Mouse (Mus musculus) forebrain, embryonic 11.5 days (tissue): Measurements from ENCODE around the gene Rps6ka5. TPM values are rescaled to one million over a fixed set of nuclear protein-coding genes. Genes with fewer than 3 reads are reported as not detected.

Source experiments
- ATAC-seq: fragments of 200-750 bp; cut with Nextera tagmentation; replicated peaks from 2 replicates; pipeline ENCODE4 v1.8.0; 2017; ENCODE audit warnings: moderate TSS enrichment; ENCODE audit not compliant: low FRiP score
- DNase-seq: peaks from one replicate; pipeline ENCODE4 v3.0.0-alpha.2; 2017; ENCODE audit warnings: low spot score
- H3K27ac ChIP-seq: fragments of 300-500 bp; sonication (generic); 2 replicates; pipeline ENCODE4 v1.5.1; 2014; ENCODE audit warnings: low read depth, low read length
- H3K27me3 ChIP-seq: fragments of 300-500 bp; sonication (generic); 2 replicates; pipeline ENCODE4 v1.6.1; 2014; ENCODE audit warnings: mild to moderate bottlenecking, low read length, mixed read lengths; ENCODE audit not compliant: control insufficient read depth, insufficient read depth
- H3K36me3 ChIP-seq: fragments of 300-500 bp; sonication (generic); 2 replicates; pipeline ENCODE4 v1.6.1; 2014; ENCODE audit warnings: mild to moderate bottlenecking, low read length, moderate library complexity, mixed read lengths; ENCODE audit not compliant: control insufficient read depth, insufficient read depth
- H3K4me1 ChIP-seq: fragments of 300-500 bp; sonication (generic); replicated peaks from 2 replicates; pipeline ENCODE4 v1.6.1; 2014; ENCODE audit warnings: low read length, mixed read lengths; ENCODE audit not compliant: control insufficient read depth, insufficient read depth
- H3K4me2 ChIP-seq: fragments of 300-500 bp; sonication (generic); 2 replicates; pipeline ENCODE4 v1.6.1; 2014; ENCODE audit warnings: low read depth, mild to moderate bottlenecking, low read length, moderate library complexity, mixed read lengths; ENCODE audit not compliant: severe bottlenecking
- H3K4me3 ChIP-seq: fragments of 300-500 bp; sonication (generic); 2 replicates; pipeline ENCODE4 v1.5.1; 2014; ENCODE audit warnings: low read depth, low read length
- H3K9ac ChIP-seq: fragments of 300-500 bp; sonication (generic); 2 replicates; pipeline ENCODE4 v1.6.1; 2014; ENCODE audit warnings: low read length
- H3K9me3 ChIP-seq: fragments of 300-500 bp; sonication (generic); 2 replicates; pipeline ENCODE4 v1.6.1; 2016; ENCODE audit warnings: low read length, mixed read lengths; ENCODE audit not compliant: control insufficient read depth
- WGBS: fragments of 180-500 bp; shearing (Covaris S2); extraction: QIAGEN DNeasy Blood & Tissue Kit; methylation state at CpG from one replicate; pipeline ENCODE4 v1.1.7; 2014; 5-methylcytosine and 5-hydroxymethylcytosine counted together
- polyA plus RNA-seq: library from polyadenylated mRNA; unstranded; fragments of >200 nt; fragmentation: Nextera tagmentation; extraction: Ambion mirVana; gene quantifications from 2 replicates; pipeline ENCODE4 v1.2.1, GENCODE M21; 2014

The Rps6ka5 gene
- polyA plus RNA-seq, 1 experiment from 2014 or later: 3.5 TPM

GRCm38 (mm10) chr12:100716969-100717368 lies 9.8 kb downstream of the Rps6ka5 start:
- Histone ChIP-seq H3K9me3 (no peaks in the 10 kb centered on the region), H3K27ac (no peak overlapping the region), H3K4me3 (no peak overlapping the region), H3K9ac (no peak overlapping the region), H3K27me3 (no peaks in the 10 kb centered on the region), H3K4me2 (no peak overlapping the region), H3K36me3 (no peaks in the 10 kb centered on the region), H3K4me1 (no peaks in the 10 kb centered on the region)
- no peak for DNase-seq
- no peak for ATAC-seq
- WGBS: 84% methylated on average over 4 of the region's 4 CpGs

- Histone ChIP-seq H3K4me3 (no peak overlapping the region), H3K4me2 (no peak overlapping the region), H3K9me3 (no peaks in the 10 kb centered on the region), H3K27me3 (no peaks in the 10 kb centered on the region), H3K36me3 (no peaks in the 10 kb centered on the region), H3K4me1 (no peaks in the 10 kb centered on the region), H3K27ac (no peak overlapping the region), H3K9ac (no peak overlapping the region)
- DNase-seq (no peak), ATAC-seq (no peak)
- 76% methylated on average over 5 of the region's 5 CpGs for WGBS
Observed at GRCm38 (mm10) chr12:100711819-100712218, 15.0 kb downstream of the Rps6ka5 start.

DNA sequence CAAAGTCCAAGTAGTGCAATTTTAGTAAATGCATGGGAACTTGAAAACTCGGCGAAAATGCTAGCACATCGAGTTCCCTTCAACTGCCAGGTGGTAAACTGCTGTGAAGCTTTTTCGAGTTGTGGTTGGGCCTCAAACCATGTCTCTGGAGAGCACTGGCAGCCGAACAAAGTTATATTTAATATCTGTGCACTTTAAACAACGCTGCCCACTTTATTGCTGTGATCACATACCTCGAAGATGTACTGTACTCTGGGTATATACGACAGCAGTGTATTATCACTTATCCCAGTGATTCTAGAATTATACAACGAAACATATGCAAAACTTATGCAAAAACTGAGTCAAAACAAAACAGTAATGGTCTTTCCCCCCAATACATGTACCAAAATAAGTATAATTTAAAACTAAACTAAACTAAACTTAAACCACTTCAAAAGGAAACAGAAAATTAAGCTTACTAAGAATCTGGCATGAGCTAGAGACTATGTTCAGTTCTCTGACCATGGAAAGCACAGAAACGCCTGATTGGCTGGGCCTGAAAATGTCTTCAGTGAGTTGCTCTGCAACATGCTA lies 15.6 kb downstream of the Rps6ka5 start:
- H3K4me3 ChIP-seq: no peak overlapping the region
- H3K4me1 ChIP-seq: no peaks in the 10 kb centered on the region
- no peaks in the 10 kb centered on the region for H3K9me3 ChIP-seq
- ATAC-seq: no peak
- H3K36me3 ChIP-seq: no peaks in the 10 kb centered on the region
- no peak for DNase-seq
- H3K27me3 ChIP-seq: no peaks in the 10 kb centered on the region
- no peak overlapping the region for H3K4me2 ChIP-seq
- H3K9ac ChIP-seq: no peak overlapping the region
- 88% methylated on average over 10 of the region's 10 CpGs for WGBS
- H3K27ac ChIP-seq: no peak overlapping the region

- Histone ChIP-seq H3K36me3 (no peaks in the 10 kb centered on the region), H3K27ac (no peak overlapping the region), H3K4me2 (no peak overlapping the region), H3K9ac (no peak overlapping the region), H3K4me3 (no peak overlapping the region), H3K9me3 (no peaks in the 10 kb centered on the region), H3K27me3 (no peaks in the 10 kb centered on the region), H3K4me1 (no peaks in the 10 kb centered on the region)
- WGBS: 75% methylated on average over 1 of the region's 1 CpGs
- no peak for ATAC-seq
- DNase-seq: no peak
Observed at GRCm38 (mm10) chr12:100710432-100710831, 16.4 kb downstream of the Rps6ka5 start.

- DNase-seq (no peak), ATAC-seq (no peak)
- Histone ChIP-seq H3K4me2 (no peak overlapping the region), H3K9me3 (no peaks in the 10 kb centered on the region), H3K36me3 (no peaks in the 10 kb centered on the region), H3K27ac (no peak overlapping the region), H3K4me1 (no peaks in the 10 kb centered on the region), H3K9ac (no peak overlapping the region), H3K27me3 (no peaks in the 10 kb centered on the region), H3K4me3 (no peak overlapping the region)
- WGBS: 92% methylated on average over 2 of the region's 2 CpGs
Observed at GRCm38 (mm10) chr12:100707312-100707711, 19.5 kb downstream of the Rps6ka5 start.

GRCm38 (mm10) chr12:100705057-100705722 lies 21.6 kb downstream of the Rps6ka5 start:
- H3K4me2 ChIP-seq: no peak overlapping the region
- no peak overlapping the region for H3K9ac ChIP-seq
- H3K27ac ChIP-seq: no peak overlapping the region
- no peak for ATAC-seq
- no peak overlapping the region for H3K4me3 ChIP-seq
- H3K27me3 ChIP-seq: no peaks in the 10 kb centered on the region
- H3K9me3 ChIP-seq: no peaks in the 10 kb centered on the region
- no peak for DNase-seq
- no peaks in the 10 kb centered on the region for H3K36me3 ChIP-seq
- H3K4me1 ChIP-seq: no peaks in the 10 kb centered on the region
- 83% methylated on average over 5 of the region's 5 CpGs for WGBS

- Histone ChIP-seq H3K4me2 (no peak overlapping the region), H3K4me1 (no peaks in the 10 kb centered on the region), H3K27me3 (no peaks in the 10 kb centered on the region), H3K4me3 (no peak overlapping the region), H3K27ac (no peak overlapping the region), H3K9ac (no peak overlapping the region), H3K36me3 (no peaks in the 10 kb centered on the region), H3K9me3 (no peaks in the 10 kb centered on the region)
- ATAC-seq: no peak
- 90% methylated on average over 1 of the region's 1 CpGs for WGBS
- no peak for DNase-seq
Observed at GRCm38 (mm10) chr12:100698019-100698418, 28.8 kb downstream of the Rps6ka5 start.

DNA sequence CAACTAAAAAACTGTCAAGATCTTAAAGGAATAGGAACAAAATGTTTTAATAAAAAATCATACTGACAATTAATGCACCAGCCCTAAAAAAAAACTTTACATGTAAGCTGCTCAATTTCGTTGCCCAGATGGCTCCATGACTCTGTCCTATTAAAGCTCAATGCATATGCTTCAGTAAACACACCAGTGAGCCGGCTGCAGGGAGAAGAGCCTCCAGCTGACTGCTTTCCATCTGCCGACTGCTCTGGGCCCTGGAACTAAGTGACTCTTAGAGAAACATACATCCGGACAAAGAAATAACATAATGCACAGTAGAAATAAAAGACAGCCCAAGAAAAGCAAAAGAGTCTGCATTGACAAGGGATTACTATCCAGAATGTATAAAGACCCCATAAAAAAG lies 30.2 kb downstream of the Rps6ka5 start:
- Histone ChIP-seq H3K4me1 (no peaks in the 10 kb centered on the region), H3K4me3 (no peak overlapping the region), H3K9me3 (no peaks in the 10 kb centered on the region), H3K4me2 (no peak overlapping the region), H3K36me3 (no peaks in the 10 kb centered on the region), H3K27me3 (no peaks in the 10 kb centered on the region), H3K9ac (no peak overlapping the region; the same call in 1 of the 2 replicates), H3K27ac (no peak overlapping the region)
- ATAC-seq (no peak; the same call in 1 of the 2 replicates), DNase-seq (no peak)
- 25% methylated on average over 4 of the region's 4 CpGs for WGBS

DNA sequence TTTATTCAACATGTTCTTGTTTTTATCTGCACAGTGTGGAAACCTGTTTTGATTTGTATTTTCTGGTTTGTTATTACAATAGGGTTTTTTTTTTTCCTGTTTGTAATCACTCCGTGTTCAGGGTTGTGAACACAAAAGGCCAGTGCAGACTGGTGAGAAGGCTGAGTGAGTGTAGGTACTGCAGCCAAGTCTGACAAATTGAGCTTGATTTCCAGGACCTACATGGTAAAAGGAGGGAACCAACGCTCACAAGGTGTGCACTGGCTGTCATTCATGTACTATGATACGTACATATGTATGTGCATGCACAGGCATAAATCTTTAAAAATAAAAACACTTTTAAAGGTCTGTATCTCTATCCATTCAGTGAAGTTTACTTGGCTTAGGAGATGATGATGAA lies 31.5 kb downstream of the Rps6ka5 start:
- no peaks in the 10 kb centered on the region for H3K4me1 ChIP-seq
- ATAC-seq: no peak
- no peaks in the 10 kb centered on the region for H3K27me3 ChIP-seq
- 84% methylated on average over 3 of the region's 3 CpGs for WGBS
- no peak overlapping the region for H3K4me2 ChIP-seq
- no peak overlapping the region for H3K4me3 ChIP-seq
- H3K36me3 ChIP-seq: no peaks in the 10 kb centered on the region
- DNase-seq: no peak
- no peak overlapping the region for H3K27ac ChIP-seq
- H3K9me3 ChIP-seq: no peaks in the 10 kb centered on the region
- no peak overlapping the region for H3K9ac ChIP-seq
